Mouse (Mus musculus) CH12.LX (cell line): ENCODE results near the gene Irgm2. TPM values are rescaled to one million over a fixed set of nuclear protein-coding genes. Genes with fewer than 3 reads are reported as not detected.

Experiments used
- DNase-seq: peaks from one replicate; pipeline ENCODE4 v3.0.0-alpha.2; 2013; ENCODE audit errors: extremely low read depth
- H3K27ac ChIP-seq: 2 replicates; pipeline ENCODE4 v1.5.1; 2012; ENCODE audit warnings: low read depth, mild to moderate bottlenecking, control low read depth, moderate library complexity; ENCODE audit not compliant: insufficient read depth
- H3K27me3 ChIP-seq: replicated peaks from 2 replicates; pipeline ENCODE3; 2012; ENCODE audit warnings: inconsistent platforms
- H3K36me3 ChIP-seq, 2 experiments: replicated peaks in 1 of 2; 2 replicates each; pipeline versions ENCODE3 to v1.6.1; 2012; ENCODE audit warnings: inconsistent platforms in 1 of 2, low read length in 1 of 2, mild to moderate bottlenecking in 1 of 2, mixed read lengths in 1 of 2, moderate library complexity in 1 of 2; ENCODE audit not compliant: control insufficient read depth in 1 of 2, insufficient read depth in 1 of 2
- H3K4me1 ChIP-seq, 2 experiments: 2 replicates each; pipeline ENCODE4 v1.6.1; 2012; ENCODE audit warnings: inconsistent platforms in 1 of 2, moderate library complexity in 1 of 2; ENCODE audit not compliant: insufficient read depth in 2 of 2, control insufficient read depth in 1 of 2
- H3K4me2 ChIP-seq: 2 replicates; pipeline ENCODE4 v1.6.1; 2012; ENCODE audit warnings: low read depth, mild to moderate bottlenecking, control low read depth; ENCODE audit not compliant: poor library complexity, insufficient read depth, severe bottlenecking
- H3K4me3 ChIP-seq, 3 experiments: fragments of 150-350 bp in 1 of 3; sonication (generic) in 1 of 3; replicated peaks in 1 of 3; 2 replicates each; pipeline versions ENCODE3 to v1.5.1; 2011 to 2012; ENCODE audit warnings: low read depth in 2 of 3, low read length in 2 of 3, mild to moderate bottlenecking in 2 of 3, moderate library complexity in 2 of 3, control low read depth in 1 of 3, improper control_type of control experiment in 1 of 3, inconsistent platforms in 1 of 3, mixed read lengths in 1 of 3; ENCODE audit not compliant: poor library complexity in 1 of 3
- H3K79me2 ChIP-seq: replicated peaks from 2 replicates; pipeline ENCODE4 v1.6.1; 2012; ENCODE audit warnings: mild to moderate bottlenecking, moderate library complexity; ENCODE audit not compliant: control insufficient read depth, poor library complexity, insufficient read depth, severe bottlenecking; ENCODE audit errors: extremely low read depth
- H3K9ac ChIP-seq: 2 replicates; pipeline ENCODE4 v1.6.1; 2012; ENCODE audit warnings: low read depth, mild to moderate bottlenecking, control low read depth, moderate library complexity; ENCODE audit not compliant: insufficient read depth
- H3K9me3 ChIP-seq: replicated peaks from 2 replicates; pipeline ENCODE3; 2012; ENCODE audit warnings: low read length, inconsistent platforms, mixed read lengths
- BHLHE40 ChIP-seq: IDR thresholded peaks from 2 replicates; pipeline ENCODE4 v1.6.1; 2011; ENCODE audit warnings: mild to moderate bottlenecking, low read depth, low read length, improper control_type of control experiment
- CHD1 ChIP-seq: IDR thresholded peaks from 2 replicates; pipeline ENCODE4 v1.6.1; 2012; ENCODE audit warnings: low read depth, low read length, improper control_type of control experiment, inconsistent platforms
- CHD2 ChIP-seq: IDR thresholded peaks from 2 replicates; pipeline ENCODE4 v1.6.1; 2011; ENCODE audit warnings: low read length, improper control_type of control experiment
- E2F4 ChIP-seq: IDR thresholded peaks from 2 replicates; pipeline ENCODE4 v1.6.1; 2011; ENCODE audit warnings: low read depth, low read length, improper control_type of control experiment; ENCODE audit not compliant: insufficient replicate concordance
- ELF1 ChIP-seq: IDR thresholded peaks from 2 replicates; pipeline ENCODE4 v1.6.1; 2014; ENCODE audit warnings: low read depth, mild to moderate bottlenecking, inconsistent platforms, low read length, improper control_type of control experiment
- ETS1 ChIP-seq: conservative IDR thresholded peaks from 2 replicates; pipeline ENCODE4 v1.6.1; 2012; ENCODE audit warnings: low read depth, mild to moderate bottlenecking, inconsistent platforms, low read length, improper control_type of control experiment, moderate library complexity
- HCFC1 ChIP-seq: IDR thresholded peaks from 2 replicates; pipeline ENCODE4 v1.6.1; 2012; ENCODE audit warnings: low read depth, mild to moderate bottlenecking, inconsistent platforms, low read length, improper control_type of control experiment
- IRF4 ChIP-seq: IDR thresholded peaks from 2 replicates; pipeline ENCODE4 v1.6.1; 2014; ENCODE audit warnings: low read depth, mild to moderate bottlenecking, inconsistent platforms, low read length, improper control_type of control experiment
- MAZ ChIP-seq: IDR thresholded peaks from 2 replicates; pipeline ENCODE4 v1.6.1; 2012; ENCODE audit warnings: low read depth, mild to moderate bottlenecking, inconsistent platforms, low read length, improper control_type of control experiment, moderate library complexity
- MXI1 ChIP-seq: IDR thresholded peaks from 2 replicates; pipeline ENCODE4 v1.6.1; 2011; ENCODE audit warnings: mild to moderate bottlenecking, low read depth, low read length, improper control_type of control experiment
- NRF1 ChIP-seq: IDR thresholded peaks from 2 replicates; pipeline ENCODE4 v1.6.1; 2014; ENCODE audit warnings: low read depth, mild to moderate bottlenecking, inconsistent platforms, low read length, improper control_type of control experiment, moderate library complexity
- RAD21 ChIP-seq: IDR thresholded peaks from 2 replicates; pipeline ENCODE4 v1.6.1; 2011; ENCODE audit warnings: low read depth, mild to moderate bottlenecking, low read length, improper control_type of control experiment, moderate library complexity
- SIN3A ChIP-seq: IDR thresholded peaks from 2 replicates; pipeline ENCODE4 v1.6.1; 2012; ENCODE audit warnings: low read length, improper control_type of control experiment, inconsistent platforms
- TCF12 ChIP-seq: IDR thresholded peaks from 2 replicates; pipeline ENCODE4 v1.6.1; 2014; ENCODE audit warnings: low read depth, mild to moderate bottlenecking, inconsistent platforms, low read length, improper control_type of control experiment
- UBTF ChIP-seq: IDR thresholded peaks from 2 replicates; pipeline ENCODE4 v1.6.1; 2012; ENCODE audit warnings: low read depth, mild to moderate bottlenecking, inconsistent platforms, low read length, improper control_type of control experiment, moderate library complexity
- USF1 ChIP-seq: IDR thresholded peaks from 2 replicates; pipeline ENCODE4 v1.6.1; 2014; ENCODE audit warnings: low read depth, mild to moderate bottlenecking, inconsistent platforms, low read length, improper control_type of control experiment
- USF2 ChIP-seq: conservative IDR thresholded peaks from 2 replicates; pipeline ENCODE4 v1.6.1; 2011; ENCODE audit warnings: low read depth, low read length, improper control_type of control experiment
- ZC3H11A ChIP-seq: IDR thresholded peaks from 2 replicates; pipeline ENCODE4 v1.6.1; 2012; ENCODE audit warnings: low read depth, mild to moderate bottlenecking, inconsistent platforms, low read length, improper control_type of control experiment
- ZMIZ1 ChIP-seq: IDR thresholded peaks from 2 replicates; pipeline ENCODE4 v1.6.1; 2012; ENCODE audit warnings: low read depth, mild to moderate bottlenecking, inconsistent platforms, low read length, improper control_type of control experiment
- ZNF384 ChIP-seq: IDR thresholded peaks from 2 replicates; pipeline ENCODE4 v1.6.1; 2012; ENCODE audit warnings: low read depth, low read length, improper control_type of control experiment, inconsistent platforms
- dilution Hi-C: fragments of 300-500 bp; cut with MboI; formaldehyde crosslinking; loops from 2 replicates; pipeline ENCODE4 v1.14.3; 2020; ENCODE audit warnings: low sequenced_read_pairs; ENCODE audit not compliant: extremely low pct_unique_long_range_greater_than_20kb, extremely low pct_ligation_motif_present
- in situ Hi-C: fragments of 300-500 bp; cut with MboI; formaldehyde crosslinking; loops from 3 replicates; pipeline ENCODE4 v1.14.3; 2019; ENCODE audit warnings: low sequenced_read_pairs, low pct_ligation_motif_present, low pct_unique_long_range_greater_than_20kb, mixed read lengths
- polyA plus RNA-seq: library from polyadenylated mRNA; unstranded; fragments of >175 nt; gene quantifications from 2 replicates; pipeline ENCODE4 v1.2.1, GENCODE M21; 2012; ENCODE audit warnings: low read depth; ENCODE audit not compliant: insufficient read length
- total RNA-seq, 2 experiments: library from RNA; depleted of rRNA; stranded (reverse); fragments of 300-350 nt in 1 of 2; fragments of >200 nt in 1 of 2; gene quantifications; 2 replicates each; pipeline ENCODE4 v1.2.3; 2012 to 2014

Gene Irgm2
- total and polyA plus RNA-seq, 3 experiments: 4.3 to 5.2 (median 4.7) TPM

DNA sequence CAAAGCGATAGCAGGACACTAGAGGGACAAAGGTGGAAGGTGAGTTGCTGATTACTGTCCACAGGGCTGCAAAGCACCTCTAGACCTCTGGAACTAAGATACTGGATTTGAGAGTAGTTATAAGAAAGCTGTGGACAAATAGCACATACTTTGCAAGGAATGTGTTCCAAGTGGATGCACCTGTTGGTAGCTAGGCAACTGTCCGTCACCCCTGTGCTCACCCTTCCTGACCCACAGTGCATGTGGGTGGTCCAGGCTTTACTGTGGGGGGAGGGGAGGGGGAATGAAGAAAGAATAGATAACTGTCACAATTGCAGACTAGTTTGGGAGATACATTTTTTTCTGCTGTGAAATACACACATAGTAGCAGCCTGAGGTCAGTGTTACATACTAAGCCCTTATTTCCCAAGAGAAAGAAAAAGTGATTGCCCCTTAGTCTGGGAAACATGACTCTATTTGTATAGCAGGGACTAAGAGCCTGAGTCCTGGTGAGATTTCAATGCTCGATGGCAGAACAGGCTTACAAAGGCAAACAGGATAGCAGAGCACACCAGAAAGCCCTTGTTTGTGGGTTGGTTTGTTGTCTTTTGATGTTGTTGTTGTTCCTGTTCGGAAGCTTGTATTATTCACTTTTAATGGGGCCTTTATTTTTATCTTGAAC, 5.4 kb upstream of the Irgm2 start:
- no peak overlapping the region for H3K27ac ChIP-seq
- TF ChIP-seq ZC3H11A (no peak), NRF1 (no peak), HCFC1 (no peak), RAD21 (no peak), USF2 (no peak), SIN3A (no peak), ZMIZ1 (no peak), E2F4 (no peak), MXI1 (no peak), USF1 (no peak), MAZ (no peak), TCF12 (no peak), CHD1 (no peak)
- TF ChIP-seq, all 38 proteins: peak for 0
- no peaks in the 10 kb centered on the region for H3K27me3 ChIP-seq
- H3K4me2 ChIP-seq: no peak overlapping the region
- in situ Hi-C loops (no loop called here), dilution Hi-C loops (no loop called here)
- no peak overlapping the region for H3K4me3 ChIP-seq
- no peaks in the 10 kb centered on the region for H3K9me3 ChIP-seq
- no peak overlapping the region for H3K9ac ChIP-seq
- no peaks in the 10 kb centered on the region for H3K79me2 ChIP-seq
- peaks cover 12 to 35% of the 10 kb centered on the region in 2 experiments for H3K4me1 ChIP-seq
- peaks cover 5 to 6% of the 10 kb centered on the region in 2 experiments for H3K36me3 ChIP-seq
- no peak for DNase-seq

GRCm38 (mm10) chr11:58198663-58199062, 755 bp upstream of the Irgm2 start:
- in situ Hi-C loops: loop anchor here (5.0 kb wide), 1 partner anchor 34 kb away; no protein-coding TSS in a partner anchor
- dilution Hi-C loops: no loop called here
- no peaks in the 10 kb centered on the region for H3K9me3 ChIP-seq
- H3K27me3 ChIP-seq: no peaks in the 10 kb centered on the region
- H3K4me1 ChIP-seq: peaks cover 9 to 35% of the 10 kb centered on the region in 2 experiments
- H3K36me3 ChIP-seq: peaks cover 2 to 13% of the 10 kb centered on the region in 2 experiments
- H3K4me2 ChIP-seq: peak overlapping the region; percentile 91
- H3K9ac ChIP-seq: peak overlapping the region; percentile 97
- H3K4me3 ChIP-seq: peak overlapping the region in 2 of 3 experiments; percentile 63 to 95
- no peak for DNase-seq
- H3K79me2 ChIP-seq: peaks cover 34% of the 10 kb centered on the region
- TF ChIP-seq CHD2 (peak; percentile 83), MAZ (peak; percentile 56; the same call in 1 of the 2 replicates), ELF1 (no peak), ETS1 (peak; percentile 45; the same call in 1 of the 2 replicates), IRF4 (peak; percentile 79), BHLHE40 (peak; percentile 34; the same call in 1 of the 2 replicates), UBTF (no peak), HCFC1 (0 out of 2 replicates have a peak, but pooled peaks have one; percentile 14), ZNF384 (peak; percentile 20; the same call in 1 of the 2 replicates)
- no peak overlapping the region for H3K27ac ChIP-seq
